Mouse (Mus musculus): Measurements from ENCODE around the gene Gm17660. TPM values are rescaled to one million over a fixed set of nuclear protein-coding genes. Genes with fewer than 3 reads are reported as not detected.
A peak's percentile ranks its signal among the peaks of the same experiment; 100 is the strongest.

Gene Gm17660
- polyA plus RNA-seq, 1 experiment from 2014 or later = not detected

DNA sequence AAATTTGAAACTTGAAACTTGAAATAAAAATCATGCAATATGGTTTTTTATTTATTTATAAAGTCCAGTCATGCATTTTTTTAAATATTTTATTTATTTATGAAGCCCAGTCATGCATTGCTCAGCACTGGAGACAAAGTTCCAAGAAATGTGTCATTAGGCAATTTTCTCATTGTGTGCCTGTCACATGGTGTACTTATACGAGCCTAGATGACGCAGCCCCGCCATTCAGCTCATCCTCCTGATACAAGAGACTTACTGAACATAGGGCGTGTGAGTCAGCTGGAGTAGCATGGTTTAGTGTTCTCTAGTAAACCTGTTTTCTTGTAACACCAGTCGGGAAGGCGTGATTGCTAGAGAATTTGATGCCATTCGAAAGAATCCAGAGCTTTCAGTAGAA is 21.1 kb downstream of the Gm17660 start:
- H3K36me3 ChIP-seq (ENCODE audit: control insufficient read depth, insufficient read depth, low read length) = peaks cover 7% of the 10 kb centered on the region

DNA sequence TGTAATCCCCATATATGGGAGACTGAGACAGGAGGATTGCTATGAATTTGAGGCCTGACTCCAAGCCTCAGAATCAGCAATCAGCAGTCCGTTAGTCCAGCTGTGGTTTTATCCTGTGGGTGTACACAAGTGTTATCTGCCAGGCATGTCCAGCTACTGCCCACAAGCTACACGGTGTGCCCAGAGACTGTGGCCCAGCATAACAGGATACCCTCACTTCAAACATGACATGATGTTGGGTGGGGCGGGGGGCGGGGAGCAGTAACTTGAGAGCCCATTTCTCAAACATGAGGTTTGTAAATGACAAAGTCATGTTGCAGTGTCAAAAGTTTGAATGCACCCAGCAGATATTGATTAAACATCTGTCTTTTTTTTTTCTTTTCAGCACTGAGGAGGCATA is 21.6 kb downstream of the Gm17660 start:
- Histone ChIP-seq H3K36me3 (ENCODE audit: control insufficient read depth, insufficient read depth, low read length) (peaks cover 10% of the 10 kb centered on the region), H3K27me3 (ENCODE audit: control insufficient read depth, insufficient read depth, low read length) (no peaks in the 10 kb centered on the region), H3K27ac (replicated peaks) (no peak overlapping the region), H3K4me2 (replicated peaks; ENCODE audit: low read depth) (no peak overlapping the region), H3K4me3 (ENCODE audit: low read depth, low read length) (no peak overlapping the region), H3K4me1 (replicated peaks; ENCODE audit: control insufficient read depth, insufficient read depth) (no peaks in the 10 kb centered on the region), H3K9ac (ENCODE audit: low read length) (no peak overlapping the region), H3K9me3 (ENCODE audit: control insufficient read depth, low read length) (no peaks in the 10 kb centered on the region)
- ATAC-seq (ENCODE audit: low FRiP score, low TSS enrichment) (no peak), DNase-seq (ENCODE audit: low spot score) (no peak)
- 86% methylated on average over 4 of the region's 4 CpGs for whole genome bisulfite sequencing
- TF ChIP-seq EP300 (optimal IDR thresholded peaks at IDR 0.05) = no peak

More for the DNA sequence above, 21.1 kb downstream of the Gm17660 start:
- Histone ChIP-seq H3K27ac (replicated peaks) (no peak overlapping the region), H3K4me2 (replicated peaks; ENCODE audit: low read depth) (no peak overlapping the region), H3K4me1 (replicated peaks; ENCODE audit: control insufficient read depth, insufficient read depth) (no peaks in the 10 kb centered on the region), H3K4me3 (ENCODE audit: low read depth, low read length) (no peak overlapping the region), H3K27me3 (ENCODE audit: control insufficient read depth, insufficient read depth, low read length) (no peaks in the 10 kb centered on the region), H3K9ac (ENCODE audit: low read length) (no peak overlapping the region), H3K9me3 (ENCODE audit: control insufficient read depth, low read length) (no peaks in the 10 kb centered on the region)
- DNase-seq (ENCODE audit: low spot score) (no peak), ATAC-seq (ENCODE audit: low FRiP score, low TSS enrichment) (no peak)
- no peak for TF ChIP-seq EP300 (optimal IDR thresholded peaks at IDR 0.05)
- no peak for TF ChIP-seq CTCF (IDR thresholded peaks at IDR 0.05; ENCODE audit: low read depth)
- WGBS = 85% methylated on average over 7 of the region's 7 CpGs

DNA sequence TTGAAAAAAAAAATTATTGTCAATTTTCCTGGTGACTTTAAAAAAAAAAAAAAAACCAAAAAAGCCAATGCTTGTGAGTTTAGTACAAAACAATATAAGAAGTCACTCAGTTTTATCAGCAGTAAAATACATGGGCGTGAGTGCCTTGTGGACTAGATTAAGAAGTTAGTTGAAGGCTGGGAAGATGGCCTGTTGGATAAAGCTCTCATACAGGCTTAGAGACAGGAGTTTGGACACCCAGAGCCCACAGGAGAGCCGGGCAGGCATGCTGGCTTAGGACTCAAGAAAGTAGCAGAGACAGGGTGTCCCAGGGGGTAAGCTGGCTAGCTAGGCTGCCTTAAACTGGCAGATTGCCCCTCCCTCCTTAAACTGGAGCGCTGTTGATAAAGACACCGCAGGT is 22.5 kb downstream of the Gm17660 start:
- DNase-seq (ENCODE audit: low spot score) = no peak
- WGBS = 93% methylated on average over 4 of the region's 4 CpGs
- H3K9ac ChIP-seq (ENCODE audit: low read length) = no peak overlapping the region
- H3K4me2 ChIP-seq (replicated peaks; ENCODE audit: low read depth) = no peak overlapping the region
- no peak overlapping the region for H3K4me3 ChIP-seq (ENCODE audit: low read depth, low read length)
- TF ChIP-seq CTCF (IDR thresholded peaks at IDR 0.05; ENCODE audit: low read depth) (no peak), EP300 (optimal IDR thresholded peaks at IDR 0.05) (no peak)
- no peak overlapping the region for H3K27ac ChIP-seq (replicated peaks)
- H3K4me1 ChIP-seq (replicated peaks; ENCODE audit: control insufficient read depth, insufficient read depth) = no peaks in the 10 kb centered on the region
- H3K36me3 ChIP-seq (ENCODE audit: control insufficient read depth, insufficient read depth, low read length) = peaks cover 10% of the 10 kb centered on the region
- no peaks in the 10 kb centered on the region for H3K9me3 ChIP-seq (ENCODE audit: control insufficient read depth, low read length)
- ATAC-seq (ENCODE audit: low FRiP score, low TSS enrichment) = no peak
- H3K27me3 ChIP-seq (ENCODE audit: control insufficient read depth, insufficient read depth, low read length) = no peaks in the 10 kb centered on the region

DNA sequence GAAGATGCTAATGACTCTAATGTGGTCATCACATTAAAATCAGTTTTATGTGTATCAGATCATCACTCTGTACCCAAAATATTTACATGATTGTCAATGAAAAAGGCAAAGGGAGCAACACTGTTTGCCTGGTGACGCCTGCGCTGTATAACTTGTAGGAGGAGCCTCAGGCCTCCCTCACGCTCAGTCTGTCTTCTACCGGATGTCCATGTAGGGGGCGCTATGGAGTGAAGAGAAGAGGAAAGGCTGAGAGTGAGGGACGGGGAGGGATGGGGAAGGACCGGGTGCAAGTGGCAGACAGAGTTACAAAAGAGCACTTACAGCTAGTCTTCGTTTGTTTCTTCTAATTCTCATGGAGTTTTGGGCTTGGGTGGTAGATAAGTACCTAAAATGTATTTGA is 24.5 kb downstream of the Gm17660 start:
- H3K27ac ChIP-seq (replicated peaks) = no peak overlapping the region

DNA sequence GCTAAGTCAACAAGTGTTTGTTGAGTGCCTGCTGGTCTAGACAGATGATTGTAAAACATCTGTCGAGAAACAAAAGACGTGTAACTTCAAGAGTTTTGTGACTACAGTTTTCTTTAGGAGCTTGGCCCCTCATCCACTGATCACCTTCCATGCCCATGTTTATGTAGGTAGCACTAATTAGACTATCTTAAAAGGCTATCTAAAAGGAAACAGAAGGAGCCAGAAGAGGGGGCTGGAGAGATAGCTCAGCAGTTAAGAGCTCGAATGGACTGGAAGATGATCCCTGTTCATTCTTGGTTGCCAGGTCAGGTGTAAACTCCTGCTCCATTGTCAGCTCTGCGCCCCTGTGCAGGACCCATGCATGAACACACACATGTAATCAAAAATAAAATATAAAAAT is 29.3 kb downstream of the Gm17660 start:
- Histone ChIP-seq H3K36me3 (ENCODE audit: control insufficient read depth, insufficient read depth, low read length) (peaks cover 5% of the 10 kb centered on the region), H3K27me3 (ENCODE audit: control insufficient read depth, insufficient read depth, low read length) (no peaks in the 10 kb centered on the region), H3K4me3 (ENCODE audit: low read depth, low read length) (no peak overlapping the region; the same call in 1 of the 2 replicates), H3K9ac (ENCODE audit: low read length) (no peak overlapping the region), H3K4me1 (replicated peaks; ENCODE audit: control insufficient read depth, insufficient read depth) (no peaks in the 10 kb centered on the region), H3K4me2 (replicated peaks; ENCODE audit: low read depth) (peak overlapping the region; percentile 58), H3K9me3 (ENCODE audit: control insufficient read depth, low read length) (no peaks in the 10 kb centered on the region), H3K27ac (replicated peaks) (no peak overlapping the region)
- 41% methylated on average over 4 of the region's 4 CpGs for WGBS
- ATAC-seq (ENCODE audit: low FRiP score, low TSS enrichment) = no peak
- TF ChIP-seq CTCF (IDR thresholded peaks at IDR 0.05; ENCODE audit: low read depth) = peak; percentile 49
- no peak for TF ChIP-seq EP300 (optimal IDR thresholded peaks at IDR 0.05)
- DNase-seq (ENCODE audit: low spot score) = no peak

More for the DNA sequence above, 24.5 kb downstream of the Gm17660 start:
- Histone ChIP-seq H3K27me3 (ENCODE audit: control insufficient read depth, insufficient read depth, low read length) (no peaks in the 10 kb centered on the region), H3K4me1 (replicated peaks; ENCODE audit: control insufficient read depth, insufficient read depth) (no peaks in the 10 kb centered on the region), H3K9ac (ENCODE audit: low read length) (no peak overlapping the region), H3K9me3 (ENCODE audit: control insufficient read depth, low read length) (no peaks in the 10 kb centered on the region), H3K36me3 (ENCODE audit: control insufficient read depth, insufficient read depth, low read length) (peaks cover 7% of the 10 kb centered on the region), H3K4me3 (ENCODE audit: low read depth, low read length) (no peak overlapping the region), H3K4me2 (replicated peaks; ENCODE audit: low read depth) (no peak overlapping the region)
- WGBS = 58% methylated on average over 8 of the region's 8 CpGs
- peak; percentile 63 for TF ChIP-seq CTCF (IDR thresholded peaks at IDR 0.05; ENCODE audit: low read depth)
- no peak for TF ChIP-seq EP300 (optimal IDR thresholded peaks at IDR 0.05)
- ATAC-seq (ENCODE audit: low FRiP score, low TSS enrichment) (peak; percentile 66), DNase-seq (ENCODE audit: low spot score) (peak; percentile 43)

DNA sequence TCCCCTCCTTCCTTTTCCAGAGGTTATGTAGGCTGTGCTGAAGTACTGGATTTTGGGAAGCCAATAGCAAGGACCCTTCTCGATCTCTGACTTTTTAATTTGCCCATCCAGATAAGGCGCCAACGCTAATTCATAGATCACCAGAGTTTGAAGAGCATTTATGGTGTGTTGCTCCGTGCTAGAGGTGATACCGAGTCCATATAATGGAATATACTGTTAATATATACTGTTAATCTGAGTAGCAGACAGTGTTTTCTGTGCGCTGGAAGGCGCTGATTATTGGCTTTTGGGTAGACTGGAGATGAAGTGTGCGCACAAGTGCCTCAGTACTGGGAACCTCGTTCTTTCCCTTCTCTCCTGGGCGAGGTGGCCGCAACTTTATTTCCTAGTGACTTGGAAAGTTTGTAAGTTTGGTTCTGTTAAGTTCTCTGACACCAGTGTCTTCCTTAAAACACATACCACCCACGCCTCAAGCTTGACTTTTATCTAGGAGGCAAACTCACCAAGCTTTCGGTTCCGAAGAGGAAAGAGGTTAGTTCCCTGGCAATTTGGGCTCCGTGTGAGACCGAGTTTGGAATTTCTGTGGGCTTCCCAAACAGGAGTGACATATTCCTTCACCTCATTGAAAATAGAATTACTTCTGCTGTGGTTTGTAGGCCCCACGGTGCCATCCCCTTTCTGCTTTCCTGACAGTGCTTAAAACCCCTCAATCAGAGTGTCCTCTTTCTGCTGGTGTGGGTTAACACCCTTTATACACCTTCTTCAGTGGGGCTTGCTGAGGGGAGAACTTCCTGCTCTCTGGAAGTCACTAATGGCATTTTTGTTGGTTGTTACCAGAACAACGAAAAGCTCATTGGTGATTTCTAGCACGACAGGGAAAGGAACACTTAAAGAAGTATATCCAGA is 30.0 kb downstream of the Gm17660 start:
- DNase-seq (ENCODE audit: low spot score) (no peak), ATAC-seq (ENCODE audit: low FRiP score, low TSS enrichment) (no peak)
- TF ChIP-seq CTCF (IDR thresholded peaks at IDR 0.05; ENCODE audit: low read depth) = no peak
- WGBS = 2% methylated on average over 19 of the region's 19 CpGs
- no peaks in the 10 kb centered on the region for H3K4me1 ChIP-seq (replicated peaks; ENCODE audit: control insufficient read depth, insufficient read depth)
- H3K27me3 ChIP-seq (ENCODE audit: control insufficient read depth, insufficient read depth, low read length) = no peaks in the 10 kb centered on the region
- H3K4me3 ChIP-seq (ENCODE audit: low read depth, low read length) = peak overlapping the region; percentile 85
- H3K4me2 ChIP-seq (replicated peaks; ENCODE audit: low read depth) = peak overlapping the region; percentile 58
- peaks cover 5% of the 10 kb centered on the region for H3K36me3 ChIP-seq (ENCODE audit: control insufficient read depth, insufficient read depth, low read length)
- H3K9ac ChIP-seq (ENCODE audit: low read length) = peak overlapping the region; percentile 87
- H3K9me3 ChIP-seq (ENCODE audit: control insufficient read depth, low read length) = no peaks in the 10 kb centered on the region
- H3K27ac ChIP-seq (replicated peaks) = peak overlapping the region; percentile 87
